Mouse (Mus musculus) kidney, embryonic 16.5 days (tissue): ENCODE data around the gene Aamp. TPM values are rescaled to one million over a fixed set of nuclear protein-coding genes. Genes with fewer than 3 reads are reported as not detected.
A peak's percentile ranks its signal among the peaks of the same experiment; 100 is the strongest.

Experiments used
- ATAC-seq: fragments of 200-750 bp; cut with Nextera tagmentation; 2 replicates; pipeline ENCODE4 v1.8.0; 2017; ENCODE audit warnings: moderate TSS enrichment; ENCODE audit not compliant: low FRiP score, low TSS enrichment
- H3K27ac ChIP-seq: fragments of 300-500 bp; sonication (generic); 2 replicates; pipeline ENCODE4 v1.5.1; 2014; ENCODE audit warnings: low read length
- H3K27me3 ChIP-seq: fragments of 300-500 bp; sonication (generic); 2 replicates; pipeline ENCODE4 v1.6.1; 2014; ENCODE audit warnings: low read length, control low read depth, mixed read lengths; ENCODE audit not compliant: insufficient read depth
- H3K36me3 ChIP-seq: fragments of 300-500 bp; sonication (generic); 2 replicates; pipeline ENCODE4 v1.6.1; 2014; ENCODE audit warnings: low read length, control low read depth, mixed read lengths; ENCODE audit not compliant: insufficient read depth
- H3K4me1 ChIP-seq: fragments of 300-500 bp; sonication (generic); 2 replicates; pipeline ENCODE4 v1.6.1; 2014; ENCODE audit warnings: low read length, control low read depth, mixed read lengths; ENCODE audit not compliant: insufficient read depth
- H3K4me2 ChIP-seq: fragments of 300-500 bp; sonication (generic); replicated peaks from 2 replicates; pipeline ENCODE4 v1.6.1; 2014; ENCODE audit warnings: low read depth, low read length
- H3K4me3 ChIP-seq: fragments of 300-500 bp; sonication (generic); 2 replicates; pipeline ENCODE4 v1.5.1; 2014; ENCODE audit warnings: mild to moderate bottlenecking, low read length
- H3K9ac ChIP-seq: fragments of 300-500 bp; sonication (generic); replicated peaks from 2 replicates; pipeline ENCODE4 v1.6.1; 2014; ENCODE audit warnings: low read length
- H3K9me3 ChIP-seq: fragments of 300-500 bp; sonication (generic); 2 replicates; pipeline ENCODE4 v1.6.1; 2016; ENCODE audit warnings: low read length, control low read depth
- WGBS: fragments of 180-500 bp; shearing (Covaris S2); extraction: QIAGEN DNeasy Blood & Tissue Kit; methylation state at CpG from one replicate; pipeline ENCODE4 v1.1.7; 2014; 5-methylcytosine and 5-hydroxymethylcytosine counted together
- polyA plus RNA-seq: library from polyadenylated mRNA; unstranded; fragments of >200 nt; fragmentation: Nextera tagmentation; extraction: Ambion mirVana; gene quantifications from 2 replicates; pipeline ENCODE4 v1.2.1, GENCODE M21; 2015

Gene Aamp
- polyA plus RNA-seq, 1 experiment from 2014 or later: 350 TPM

GRCm38 (mm10) chr1:74302835-74303234, 18.3 kb upstream of the Aamp start:
- peaks cover 25% of the 10 kb centered on the region for H3K4me1 ChIP-seq
- 0 out of 2 replicates have a peak overlapping the region, but pooled peaks have one; percentile 85 for H3K27ac ChIP-seq
- no peaks in the 10 kb centered on the region for H3K27me3 ChIP-seq
- peak overlapping the region; percentile 69 for H3K4me2 ChIP-seq
- H3K9ac ChIP-seq: 0 out of 2 replicates have a peak overlapping the region, but pooled peaks have one; percentile 12
- 66% methylated on average over 2 of the region's 2 CpGs for WGBS
- H3K9me3 ChIP-seq: no peaks in the 10 kb centered on the region
- no peak for ATAC-seq
- H3K36me3 ChIP-seq: no peaks in the 10 kb centered on the region
- H3K4me3 ChIP-seq: peak overlapping the region; percentile 68

GRCm38 (mm10) chr1:74302229-74302628, 17.7 kb upstream of the Aamp start:
- Histone ChIP-seq H3K27me3 (no peaks in the 10 kb centered on the region), H3K4me2 (no peak overlapping the region), H3K9me3 (no peaks in the 10 kb centered on the region), H3K4me3 (no peak overlapping the region), H3K4me1 (peaks cover 31% of the 10 kb centered on the region), H3K36me3 (no peaks in the 10 kb centered on the region), H3K9ac (no peak overlapping the region), H3K27ac (no peak overlapping the region)
- ATAC-seq: no peak
- 72% methylated on average over 7 of the region's 7 CpGs for WGBS

GRCm38 (mm10) chr1:74300347-74301110, 16.0 kb upstream of the Aamp start:
- H3K9me3 ChIP-seq: no peaks in the 10 kb centered on the region
- no peak overlapping the region; the same call in 1 of the 2 replicates for H3K9ac ChIP-seq
- H3K27ac ChIP-seq: no peak overlapping the region
- H3K4me1 ChIP-seq: peaks cover 48% of the 10 kb centered on the region
- WGBS: 79% methylated on average over 6 of the region's 6 CpGs
- no peak overlapping the region for H3K4me2 ChIP-seq
- no peak overlapping the region for H3K4me3 ChIP-seq
- ATAC-seq: no peak
- no peaks in the 10 kb centered on the region for H3K27me3 ChIP-seq
- H3K36me3 ChIP-seq: no peaks in the 10 kb centered on the region

GRCm38 (mm10) chr1:74298996-74299395, 14.5 kb upstream of the Aamp start:
- Histone ChIP-seq H3K27ac (peak overlapping the region; percentile 43), H3K4me1 (peaks cover 55% of the 10 kb centered on the region), H3K27me3 (no peaks in the 10 kb centered on the region), H3K9ac (no peak overlapping the region), H3K4me3 (no peak overlapping the region), H3K36me3 (peaks cover 4% of the 10 kb centered on the region; the same call in 1 of the 2 replicates), H3K9me3 (no peaks in the 10 kb centered on the region), H3K4me2 (no peak overlapping the region)
- ATAC-seq: no peak
- WGBS: 67% methylated on average over 5 of the region's 5 CpGs

GRCm38 (mm10) chr1:74298157-74298750, 13.7 kb upstream of the Aamp start:
- Histone ChIP-seq H3K9ac (no peak overlapping the region), H3K9me3 (no peaks in the 10 kb centered on the region), H3K27me3 (no peaks in the 10 kb centered on the region), H3K4me1 (peaks cover 55% of the 10 kb centered on the region), H3K27ac (peak overlapping the region; percentile 98; the same call in 1 of the 2 replicates), H3K36me3 (peaks cover 12% of the 10 kb centered on the region), H3K4me3 (no peak overlapping the region), H3K4me2 (no peak overlapping the region)
- 80% methylated on average over 5 of the region's 5 CpGs for WGBS
- no peak for ATAC-seq

- peak overlapping the region; percentile 98 for H3K27ac ChIP-seq
- WGBS: 31% methylated on average over 3 of the region's 3 CpGs
- H3K9me3 ChIP-seq: no peaks in the 10 kb centered on the region
- 0 out of 2 replicates have a peak overlapping the region, but pooled peaks have one; percentile 19 for H3K9ac ChIP-seq
- no peak overlapping the region; the same call in 1 of the 2 replicates for H3K4me2 ChIP-seq
- H3K27me3 ChIP-seq: no peaks in the 10 kb centered on the region
- no peak for ATAC-seq
- no peak overlapping the region for H3K4me3 ChIP-seq
- peaks cover 17% of the 10 kb centered on the region for H3K36me3 ChIP-seq
- peaks cover 46% of the 10 kb centered on the region for H3K4me1 ChIP-seq
Observed at GRCm38 (mm10) chr1:74297269-74297668, 12.7 kb upstream of the Aamp start.

- Histone ChIP-seq H3K4me2 (peak overlapping the region; percentile 43), H3K4me3 (no peak overlapping the region), H3K9me3 (no peaks in the 10 kb centered on the region), H3K4me1 (peaks cover 45% of the 10 kb centered on the region), H3K27ac (peak overlapping the region; percentile 98), H3K27me3 (no peaks in the 10 kb centered on the region), H3K36me3 (peaks cover 25% of the 10 kb centered on the region), H3K9ac (peak overlapping the region; percentile 62)
- 22% methylated on average over 6 of the region's 6 CpGs for WGBS
- ATAC-seq: peak; percentile 29; the same call in 1 of the 2 replicates
Observed at GRCm38 (mm10) chr1:74296477-74296876, 11.9 kb upstream of the Aamp start.

- peak; percentile 91 for ATAC-seq
- no peaks in the 10 kb centered on the region for H3K27me3 ChIP-seq
- H3K4me2 ChIP-seq: peak overlapping the region; percentile 43
- WGBS: 4% methylated on average over 9 of the region's 9 CpGs
- peaks cover 45% of the 10 kb centered on the region for H3K4me1 ChIP-seq
- H3K9me3 ChIP-seq: no peaks in the 10 kb centered on the region
- H3K27ac ChIP-seq: peak overlapping the region; percentile 98
- peaks cover 28% of the 10 kb centered on the region for H3K36me3 ChIP-seq
- peak overlapping the region; percentile 62 for H3K9ac ChIP-seq
- peak overlapping the region; percentile 14 for H3K4me3 ChIP-seq
Observed at GRCm38 (mm10) chr1:74295456-74296171, 11.1 kb upstream of the Aamp start.

GRCm38 (mm10) chr1:74294733-74295455, 10.4 kb upstream of the Aamp start:
- Histone ChIP-seq H3K27me3 (no peaks in the 10 kb centered on the region), H3K36me3 (peaks cover 36% of the 10 kb centered on the region), H3K27ac (peak overlapping the region; percentile 98), H3K4me3 (no peak overlapping the region), H3K4me1 (peaks cover 45% of the 10 kb centered on the region), H3K9ac (peak overlapping the region; percentile 62), H3K9me3 (no peaks in the 10 kb centered on the region), H3K4me2 (peak overlapping the region; percentile 43)
- ATAC-seq: no peak
- 81% methylated on average over 6 of the region's 6 CpGs for WGBS
